Mouse (Mus musculus) stomach, embryonic 16.5 days (tissue): ENCODE measurements around the gene Med28. TPM values are rescaled to one million over a fixed set of nuclear protein-coding genes. Genes with fewer than 3 reads are reported as not detected.

Experiments
- ATAC-seq: fragments of 200-750 bp; cut with Nextera tagmentation; 2 replicates; pipeline ENCODE4 v1.8.0; 2017; ENCODE audit warnings: moderate number of reproducible peaks, moderate TSS enrichment; ENCODE audit not compliant: insufficient read depth, low FRiP score
- H3K27ac ChIP-seq: fragments of 300-500 bp; sonication (generic); 2 replicates; pipeline ENCODE4 v1.5.1; 2014; ENCODE audit warnings: low read length
- H3K27me3 ChIP-seq: fragments of 300-500 bp; sonication (generic); 2 replicates; pipeline ENCODE4 v1.6.1; 2014; ENCODE audit warnings: low read length, control low read depth, mixed read lengths; ENCODE audit not compliant: control insufficient read depth, insufficient read depth
- H3K36me3 ChIP-seq: fragments of 300-500 bp; sonication (generic); 2 replicates; pipeline ENCODE4 v1.6.1; 2014; ENCODE audit warnings: low read length; ENCODE audit not compliant: control insufficient read depth, insufficient read depth
- H3K4me1 ChIP-seq: fragments of 300-500 bp; sonication (generic); 2 replicates; pipeline ENCODE4 v1.6.1; 2014; ENCODE audit warnings: low read length, control low read depth, mixed read lengths; ENCODE audit not compliant: control insufficient read depth, insufficient read depth
- H3K4me2 ChIP-seq: fragments of 300-500 bp; sonication (generic); 2 replicates; pipeline ENCODE4 v1.6.1; 2014; ENCODE audit warnings: low read depth, low read length, mixed read lengths
- H3K4me3 ChIP-seq: fragments of 300-500 bp; sonication (generic); replicated peaks from 2 replicates; pipeline ENCODE4 v1.5.1; 2014; ENCODE audit warnings: mild to moderate bottlenecking, low read length
- H3K9ac ChIP-seq: fragments of 300-500 bp; sonication (generic); 2 replicates; pipeline ENCODE4 v1.6.1; 2014; ENCODE audit warnings: low read length
- H3K9me3 ChIP-seq: fragments of 300-500 bp; sonication (generic); replicated peaks from 2 replicates; pipeline ENCODE4 v1.6.1; 2016; ENCODE audit warnings: low read length, control low read depth; ENCODE audit not compliant: control insufficient read depth
- WGBS: fragments of 180-500 bp; shearing (Covaris S2); extraction: QIAGEN DNeasy Blood & Tissue Kit; methylation state at CpG from one replicate; pipeline ENCODE4 v1.1.7; 2014; 5-methylcytosine and 5-hydroxymethylcytosine counted together
- polyA plus RNA-seq: library from polyadenylated mRNA; unstranded; fragments of >200 nt; fragmentation: Nextera tagmentation; extraction: Ambion mirVana; gene quantifications from 2 replicates; pipeline ENCODE4 v1.2.1, GENCODE M21; 2015

Gene Med28
- polyA plus RNA-seq, 1 experiment from 2014 or later = 194 TPM

DNA sequence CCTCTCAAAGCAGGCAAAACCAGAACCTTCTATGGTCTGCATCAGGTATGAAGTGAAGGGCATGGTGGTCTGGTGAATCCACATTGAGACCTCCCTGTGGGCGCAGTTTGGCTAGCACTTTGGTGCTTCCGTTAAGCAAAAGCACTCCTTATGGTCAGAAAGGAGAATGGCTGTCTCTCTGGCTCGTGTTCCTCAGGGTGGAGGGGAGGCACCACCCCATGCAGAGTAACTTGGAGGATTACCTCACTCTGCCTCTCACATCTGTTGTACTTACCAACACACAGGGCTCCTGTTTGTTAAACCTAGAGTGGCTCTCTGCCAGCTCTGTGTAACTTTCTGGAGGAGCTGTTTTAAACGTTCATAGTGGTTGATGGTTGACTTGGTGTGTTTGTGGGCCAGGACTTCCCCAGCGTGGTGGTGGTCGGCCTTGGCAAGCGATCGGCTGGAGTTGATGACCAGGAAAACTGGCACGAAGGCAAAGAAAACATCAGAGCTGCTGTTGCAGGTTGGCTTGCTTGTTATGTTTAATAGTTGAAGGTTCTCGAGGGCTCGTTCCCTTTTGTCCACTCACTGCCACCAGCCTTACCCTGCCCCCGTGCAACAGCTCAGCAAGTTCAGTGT lies 23.0 kb upstream of the Med28 start:
- no peak overlapping the region for H3K9ac ChIP-seq
- no peaks in the 10 kb centered on the region for H3K9me3 ChIP-seq
- no peaks in the 10 kb centered on the region for H3K27me3 ChIP-seq
- H3K27ac ChIP-seq = no peak overlapping the region
- H3K36me3 ChIP-seq = peaks cover 25% of the 10 kb centered on the region
- peaks cover 12% of the 10 kb centered on the region for H3K4me1 ChIP-seq
- no peak overlapping the region for H3K4me2 ChIP-seq
- no peak overlapping the region for H3K4me3 ChIP-seq
- no peak for ATAC-seq
- 86% methylated on average over 12 of the region's 12 CpGs for WGBS

DNA sequence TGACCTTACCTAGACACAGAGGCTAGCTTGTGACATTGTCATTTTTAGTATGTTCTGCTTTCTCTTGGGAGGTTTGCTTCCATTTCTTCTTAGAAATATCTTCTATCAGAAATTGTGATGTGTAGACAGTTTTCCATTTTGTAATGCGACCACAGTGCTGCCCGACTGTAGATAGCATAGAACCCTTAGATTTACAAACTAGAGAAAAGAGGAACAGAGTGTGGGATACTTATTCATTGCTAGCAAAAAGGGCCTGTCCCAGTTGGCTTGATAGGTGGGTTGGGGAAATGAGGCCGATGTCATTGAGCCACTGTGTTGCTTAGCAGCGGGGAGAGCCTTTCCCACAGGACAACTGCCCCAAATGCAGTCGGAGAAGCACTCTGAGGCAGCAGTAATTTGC lies 22.5 kb upstream of the Med28 start:
- peaks cover 26% of the 10 kb centered on the region for H3K36me3 ChIP-seq
- H3K4me2 ChIP-seq = no peak overlapping the region
- no peak overlapping the region for H3K9ac ChIP-seq
- H3K27ac ChIP-seq = no peak overlapping the region
- WGBS = 89% methylated on average over 5 of the region's 5 CpGs
- H3K4me3 ChIP-seq = no peak overlapping the region
- H3K9me3 ChIP-seq = no peaks in the 10 kb centered on the region
- H3K27me3 ChIP-seq = no peaks in the 10 kb centered on the region
- H3K4me1 ChIP-seq = peaks cover 12% of the 10 kb centered on the region
- no peak for ATAC-seq

DNA sequence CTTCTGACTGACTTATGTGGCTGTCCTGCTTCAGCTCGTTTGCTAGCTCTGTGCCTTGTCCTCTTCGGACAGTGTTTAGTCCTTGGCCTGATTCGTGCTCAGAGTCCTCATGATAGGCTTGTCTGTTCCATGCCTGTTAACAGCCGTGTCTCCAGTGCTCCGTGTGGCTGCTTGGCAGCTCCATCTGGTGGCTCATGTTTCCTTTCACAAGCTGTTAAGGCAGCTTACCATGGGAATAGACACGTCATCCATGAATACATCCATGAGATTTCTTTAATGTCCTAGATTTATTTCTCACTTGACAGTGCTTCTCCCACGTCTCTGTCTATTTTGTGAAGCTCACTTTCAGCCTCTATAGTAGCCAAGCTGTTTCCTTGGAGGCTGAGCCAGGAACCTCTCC lies 10.0 kb upstream of the Med28 start:
- H3K27me3 ChIP-seq = no peaks in the 10 kb centered on the region
- H3K36me3 ChIP-seq = peaks cover 30% of the 10 kb centered on the region

DNA sequence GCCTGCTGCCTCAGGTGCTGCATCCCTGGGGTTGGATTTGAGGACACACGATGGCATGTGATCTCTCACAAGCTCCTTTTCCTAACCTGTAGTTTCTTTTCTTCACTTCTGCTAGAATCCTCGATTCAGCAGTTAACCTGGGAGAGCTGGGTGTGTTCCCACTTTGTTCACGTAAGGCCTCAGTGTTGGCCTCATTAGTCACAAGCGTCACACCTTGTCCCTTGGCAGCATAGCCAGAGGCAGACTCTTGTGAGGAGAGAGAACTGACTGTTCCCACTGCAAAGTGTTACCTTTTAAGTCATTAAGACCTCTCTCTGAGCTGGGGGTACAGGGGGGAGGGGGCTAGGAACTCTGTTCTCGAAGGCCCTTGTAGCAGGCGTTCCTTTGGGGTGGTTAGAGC lies 7.1 kb upstream of the Med28 start:
- Histone ChIP-seq H3K27ac (no peak overlapping the region), H3K4me1 (no peaks in the 10 kb centered on the region)

More for the DNA sequence above, 10.0 kb upstream of the Med28 start:
- Histone ChIP-seq H3K27ac (no peak overlapping the region), H3K4me2 (no peak overlapping the region), H3K9ac (no peak overlapping the region), H3K9me3 (no peaks in the 10 kb centered on the region), H3K4me1 (no peaks in the 10 kb centered on the region), H3K4me3 (no peak overlapping the region)
- no peak for ATAC-seq
- 85% methylated on average over 7 of the region's 7 CpGs for WGBS

DNA sequence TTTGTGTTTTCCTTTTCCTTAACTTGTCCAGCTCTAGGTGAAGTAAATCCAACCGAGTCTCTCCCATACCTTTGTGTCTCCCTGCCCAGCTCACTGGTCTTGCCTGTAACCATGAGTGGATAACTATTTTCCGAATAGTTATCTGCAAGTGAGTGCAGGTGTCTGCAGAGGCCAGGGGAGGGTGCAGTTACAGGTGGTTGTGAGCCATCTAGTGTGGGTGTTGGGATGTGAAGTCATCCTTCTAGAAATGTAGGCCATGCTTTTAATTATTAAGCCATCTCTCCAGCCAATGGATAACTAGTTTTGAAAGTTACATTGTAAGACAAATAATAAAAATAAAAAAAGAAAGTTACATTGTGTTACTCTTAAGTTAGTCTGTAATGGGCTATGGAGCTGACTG lies 6.5 kb upstream of the Med28 start:
- H3K4me3 ChIP-seq = no peak overlapping the region
- no peak overlapping the region for H3K27ac ChIP-seq
- 90% methylated on average over 2 of the region's 2 CpGs for WGBS

More for the DNA sequence above, 7.1 kb upstream of the Med28 start:
- H3K9me3 ChIP-seq = no peaks in the 10 kb centered on the region
- no peaks in the 10 kb centered on the region for H3K27me3 ChIP-seq
- no peak overlapping the region for H3K9ac ChIP-seq
- no peak for ATAC-seq
- peaks cover 12% of the 10 kb centered on the region for H3K36me3 ChIP-seq
- no peak overlapping the region for H3K4me3 ChIP-seq
- no peak overlapping the region for H3K4me2 ChIP-seq
- 87% methylated on average over 6 of the region's 6 CpGs for WGBS

DNA sequence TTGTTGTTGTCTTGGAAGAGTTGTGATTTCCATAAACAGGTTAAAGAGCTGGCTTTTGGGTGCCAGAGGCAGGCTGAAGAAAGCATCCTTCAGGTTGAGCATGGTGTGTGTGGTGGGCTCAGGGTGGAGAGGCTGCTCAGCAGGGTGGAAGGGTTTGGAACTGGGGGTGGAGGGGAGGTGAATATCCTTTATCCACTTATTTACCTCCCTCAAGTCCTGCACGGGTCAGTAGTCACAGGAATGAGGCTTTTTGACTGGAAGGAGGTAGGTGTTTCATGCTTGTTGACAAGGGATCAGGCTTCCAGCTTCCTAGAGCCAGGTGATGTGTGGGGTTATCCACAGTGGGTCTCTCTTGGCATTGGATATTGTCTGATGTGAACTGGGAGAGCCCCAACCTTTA lies 5.4 kb upstream of the Med28 start:
- no peak for ATAC-seq
- no peaks in the 10 kb centered on the region for H3K9me3 ChIP-seq
- 73% methylated on average over 1 of the region's 1 CpGs for WGBS
- peaks cover 12% of the 10 kb centered on the region for H3K36me3 ChIP-seq
- H3K27ac ChIP-seq = no peak overlapping the region
- H3K4me1 ChIP-seq = 0 out of 2 replicates have a peak, but pooled peaks cover under 1% of the 10 kb centered on the region
- H3K27me3 ChIP-seq = no peaks in the 10 kb centered on the region
- H3K9ac ChIP-seq = no peak overlapping the region
- H3K4me3 ChIP-seq = no peak overlapping the region
- no peak overlapping the region for H3K4me2 ChIP-seq

More for the DNA sequence above, 6.5 kb upstream of the Med28 start:
- H3K9me3 ChIP-seq = no peaks in the 10 kb centered on the region
- H3K36me3 ChIP-seq = peaks cover 12% of the 10 kb centered on the region
- H3K27me3 ChIP-seq = no peaks in the 10 kb centered on the region
- no peak overlapping the region for H3K4me2 ChIP-seq
- no peak for ATAC-seq
- H3K9ac ChIP-seq = no peak overlapping the region
- no peaks in the 10 kb centered on the region for H3K4me1 ChIP-seq

DNA sequence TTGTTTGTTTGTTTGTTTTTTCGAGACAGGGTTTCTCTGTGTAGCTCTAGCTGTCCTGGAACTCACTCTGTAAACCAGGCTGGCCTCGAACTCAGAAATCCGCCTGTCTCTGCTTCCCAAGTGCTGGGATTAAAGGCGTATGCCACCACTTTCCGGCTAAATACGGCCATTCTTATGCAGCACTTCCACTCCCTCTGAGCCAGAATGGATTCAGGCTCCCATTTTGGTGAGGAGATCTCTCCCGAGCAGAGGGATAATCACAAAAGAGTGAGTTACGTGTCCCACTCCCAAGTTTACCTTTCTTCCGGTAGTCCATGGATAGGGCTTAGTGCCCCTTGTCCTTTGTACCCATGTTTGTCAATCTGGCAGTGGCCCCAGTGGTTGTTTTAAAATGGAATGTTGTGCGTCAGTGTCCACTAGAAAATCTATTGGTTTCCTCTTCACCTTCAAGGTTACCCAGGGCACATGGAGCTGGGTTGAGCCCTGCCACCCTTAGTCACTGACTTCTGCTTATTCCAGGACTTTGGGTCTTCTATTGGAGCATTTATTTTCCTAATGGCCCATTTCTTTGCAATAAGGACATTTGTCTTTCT lies 4.8 kb upstream of the Med28 start:
- Histone ChIP-seq H3K27me3 (no peaks in the 10 kb centered on the region), H3K9me3 (no peaks in the 10 kb centered on the region), H3K4me3 (no peak overlapping the region), H3K36me3 (peaks cover 7% of the 10 kb centered on the region; the same call in 1 of the 2 replicates), H3K4me1 (0 out of 2 replicates have a peak, but pooled peaks cover 3% of the 10 kb centered on the region), H3K9ac (no peak overlapping the region), H3K27ac (no peak overlapping the region), H3K4me2 (no peak overlapping the region)
- no peak for ATAC-seq
- WGBS = 91% methylated on average over 10 of the region's 10 CpGs

DNA sequence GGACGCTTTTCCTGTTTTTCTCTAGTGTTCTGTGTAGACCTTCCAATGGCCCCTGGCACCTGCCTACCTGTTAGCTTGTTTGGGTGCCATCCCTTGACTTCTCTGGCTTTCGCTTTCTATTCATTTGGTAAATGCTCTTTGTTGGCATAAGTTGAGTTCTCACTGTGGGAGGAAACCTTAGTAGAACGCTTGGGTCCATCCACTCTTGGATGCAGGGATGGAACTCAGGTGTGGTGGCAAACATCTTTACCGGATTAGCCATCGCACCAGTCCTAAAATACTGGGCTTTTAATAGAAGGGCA lies 731 bp downstream of the Med28 start:
- no peak overlapping the region for H3K27ac ChIP-seq
- WGBS = 2% methylated on average over 5 of the region's 5 CpGs
- no peak for ATAC-seq

DNA sequence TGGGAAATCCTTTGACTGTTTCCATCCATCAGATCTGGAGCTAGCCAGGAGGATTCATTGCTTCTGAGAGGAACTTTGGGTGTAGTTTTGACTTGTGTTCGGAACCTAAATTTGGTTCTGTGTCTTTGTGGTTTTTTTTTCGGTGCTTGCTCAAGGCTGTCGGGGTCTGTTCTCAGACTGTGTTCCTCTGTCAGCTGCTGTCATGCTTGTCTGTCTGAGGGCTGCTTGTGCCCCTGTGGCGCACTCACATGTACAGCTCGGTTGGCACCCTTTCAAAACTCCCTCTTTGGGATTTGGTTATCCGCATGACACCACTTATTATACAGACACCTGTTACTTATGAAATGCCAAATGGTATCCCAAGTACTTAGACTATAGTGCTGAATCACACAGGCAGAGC lies 1.6 kb downstream of the Med28 start:
- H3K4me1 ChIP-seq = peaks cover 15% of the 10 kb centered on the region
- H3K4me3 ChIP-seq = peak overlapping the region; percentile 89; the same call in 1 of the 2 replicates
- no peak overlapping the region for H3K9ac ChIP-seq
- H3K9me3 ChIP-seq = no peaks in the 10 kb centered on the region
- H3K27me3 ChIP-seq = no peaks in the 10 kb centered on the region
- H3K27ac ChIP-seq = no peak overlapping the region
- 86% methylated on average over 6 of the region's 6 CpGs for WGBS
- no peak for ATAC-seq
- H3K36me3 ChIP-seq = peaks cover 11% of the 10 kb centered on the region
- H3K4me2 ChIP-seq = peak overlapping the region; percentile 99

More for the DNA sequence above, 731 bp downstream of the Med28 start:
- Histone ChIP-seq H3K4me1 (peaks cover 15% of the 10 kb centered on the region), H3K36me3 (peaks cover 9% of the 10 kb centered on the region), H3K27me3 (no peaks in the 10 kb centered on the region), H3K4me2 (peak overlapping the region; percentile 99), H3K9me3 (no peaks in the 10 kb centered on the region), H3K9ac (peak overlapping the region; percentile 95), H3K4me3 (peak overlapping the region; percentile 89)
